Mouse (Mus musculus) left cerebral cortex, adult 2 months (tissue): Measurements from ENCODE around the gene Cmtr1. TPM values are rescaled to one million over a fixed set of nuclear protein-coding genes. Genes with fewer than 3 reads are reported as not detected.
"Not testable (repeated sequence)": the region's sequence is repeated elsewhere in the genome, so short reads cannot be mapped to it uniquely, and the experiment has no call there.

Experiments
- DNase-seq, 2 experiments: peaks; one replicate each; pipeline ENCODE4 v3.0.0; 2021 to 2022; ENCODE audit warnings: low spot score in 2 of 2, mixed read lengths in 1 of 2; ENCODE audit errors: extremely low spot score in 1 of 2
- H3K27ac ChIP-seq: fragments of 200-600 bp; 2 replicates; pipeline ENCODE4 v1.8.1; 2022
- H3K4me3 ChIP-seq: fragments of 200-600 bp; 2 replicates; pipeline ENCODE4 v1.8.1; 2022
- CTCF ChIP-seq: fragments of 200-600 bp; IDR thresholded peaks from 2 replicates; pipeline ENCODE4 v1.8.1; 2022; ENCODE audit warnings: antibody characterized with exemption, mild to moderate bottlenecking, moderate library complexity
- intact Hi-C: fragments of 180-260 bp; cut with DNase I; formaldehyde crosslinking; loops from one replicate; pipeline ENCODE4 v1.15.1; 2025
- total RNA-seq, 2 experiments: library from RNA; stranded (reverse); gene quantifications; 2 replicates each; pipeline ENCODE4 v1.2.3; 2021

Gene Cmtr1
- total RNA-seq, 2 experiments from 2014 or later: 107 to 132 TPM

GRCm38 (mm10) chr17:29711076-29711744 is 50.8 kb downstream of the Cmtr1 start:
- peak in 1 of 2 experiments; percentile 27 for DNase-seq
- no peak overlapping the region for H3K4me3 ChIP-seq
- intact Hi-C loops: no loop called here
- H3K27ac ChIP-seq: no peak overlapping the region
- no peak for TF ChIP-seq CTCF

DNA sequence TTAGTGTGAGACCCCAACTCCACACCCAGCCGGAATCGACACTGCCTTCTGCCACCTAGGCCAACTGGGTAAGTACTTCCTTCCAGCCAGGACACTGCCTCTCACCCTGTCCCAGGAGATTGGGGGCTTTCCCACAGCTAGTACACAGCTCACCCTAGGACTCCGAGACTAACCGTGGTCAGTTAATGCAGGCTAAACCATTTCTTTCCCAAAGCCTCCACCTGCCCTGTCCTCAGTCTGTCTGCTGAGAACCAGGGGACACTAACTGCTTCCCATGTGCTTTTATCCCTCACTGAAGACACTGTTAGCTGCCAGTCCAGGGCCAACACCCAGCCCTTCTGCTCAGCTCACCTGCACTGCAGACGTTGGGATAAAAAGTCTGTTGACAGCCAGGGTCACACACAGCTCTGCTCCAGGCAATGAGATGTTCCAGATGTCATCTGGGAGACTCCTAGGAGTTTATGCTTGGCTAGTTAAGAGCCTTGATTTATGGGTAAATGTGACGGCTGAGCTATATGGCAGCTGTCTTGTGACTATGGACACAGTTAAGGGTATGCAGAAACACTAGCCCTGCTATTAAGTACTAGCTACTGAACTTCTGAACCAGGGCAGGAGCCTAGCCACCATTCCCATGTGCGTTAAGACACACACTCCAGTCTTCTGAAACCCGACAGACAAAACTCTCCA is 51.5 kb downstream of the Cmtr1 start:
- no peak overlapping the region for H3K27ac ChIP-seq
- TF ChIP-seq CTCF: no peak
- DNase-seq: no peak
- intact Hi-C loops: no loop called here
- H3K4me3 ChIP-seq: no peak overlapping the region

GRCm38 (mm10) chr17:29712565-29712964 is 52.2 kb downstream of the Cmtr1 start:
- TF ChIP-seq CTCF: no peak
- H3K27ac ChIP-seq: no peak overlapping the region
- intact Hi-C loops: no loop called here
- DNase-seq: no peak
- H3K4me3 ChIP-seq: no peak overlapping the region

DNA sequence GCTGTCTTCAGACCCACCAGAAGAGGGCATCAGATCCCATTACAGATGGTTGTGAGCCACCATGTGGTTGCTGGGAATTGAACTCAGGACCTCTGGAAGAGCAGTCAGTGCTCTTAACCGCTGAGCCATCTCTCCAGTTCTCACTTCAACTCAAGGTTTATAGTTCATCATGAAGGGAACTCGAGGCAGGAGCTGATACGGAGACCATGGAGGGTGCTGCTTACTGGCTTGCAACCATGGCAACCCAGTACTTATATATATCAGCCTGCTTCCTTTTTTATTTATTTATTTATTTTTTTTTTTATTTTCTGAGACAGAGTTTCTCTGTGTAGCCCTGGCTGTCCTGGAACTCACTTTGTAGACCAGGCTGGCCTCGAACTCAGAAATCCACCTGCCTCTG is 53.3 kb downstream of the Cmtr1 start:
- H3K27ac ChIP-seq, intact Hi-C loops, DNase-seq, H3K4me3 ChIP-seq: not testable (repeated sequence)

DNA sequence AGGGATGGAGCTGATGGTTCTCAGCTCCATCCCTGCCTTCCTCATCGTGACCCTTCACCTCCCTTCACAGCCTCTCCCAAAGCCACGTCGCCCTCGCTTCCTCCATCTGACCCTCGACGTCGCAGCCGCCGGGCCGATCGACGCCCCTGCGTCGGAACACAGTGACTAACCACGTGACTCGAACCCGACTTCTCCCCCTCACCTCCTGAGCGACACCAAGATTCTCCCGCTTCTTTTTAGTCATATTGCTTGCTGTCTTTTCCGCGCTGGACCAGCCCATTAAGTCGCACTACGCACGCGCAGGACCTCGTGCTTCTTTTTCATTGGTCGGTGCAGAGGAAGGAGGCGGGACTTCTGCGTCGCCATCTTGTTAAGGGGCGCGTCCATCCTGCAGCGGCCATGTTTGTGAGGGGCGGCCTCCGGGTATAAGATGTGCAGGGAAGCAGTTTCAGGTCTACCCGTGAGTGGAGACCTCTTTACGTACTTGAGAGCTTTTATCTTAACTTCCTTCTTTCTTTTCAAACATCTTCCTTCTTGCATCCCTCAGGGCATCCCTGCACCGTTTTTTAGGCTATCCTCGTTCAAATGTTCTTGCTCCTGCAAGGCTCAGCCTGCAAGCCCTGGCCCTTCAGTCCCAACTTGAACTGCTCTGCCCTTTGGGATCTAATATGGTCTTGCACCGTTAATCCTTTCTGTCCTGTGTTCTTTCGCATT is 56.5 kb downstream of the Cmtr1 start, which contains the start of gene Ccdc167:
Gene Ccdc167, minus strand, starts transcription at position 313 of the 714 bp plus-strand sequence.
- DNase-seq: peak; percentile 95 to 96
- intact Hi-C loops: no loop called here
- Histone ChIP-seq H3K27ac (peak within 1 kb of the TSS; percentile 63), H3K4me3 (peak within 1 kb of the TSS; percentile 65)
- no peak for TF ChIP-seq CTCF

- H3K4me3 ChIP-seq: no peak overlapping the region
- intact Hi-C loops: no loop called here
- no peak for DNase-seq
- no peak for TF ChIP-seq CTCF
- no peak overlapping the region for H3K27ac ChIP-seq
Observed at GRCm38 (mm10) chr17:29718660-29719059, 58.3 kb downstream of the Cmtr1 start.

DNA sequence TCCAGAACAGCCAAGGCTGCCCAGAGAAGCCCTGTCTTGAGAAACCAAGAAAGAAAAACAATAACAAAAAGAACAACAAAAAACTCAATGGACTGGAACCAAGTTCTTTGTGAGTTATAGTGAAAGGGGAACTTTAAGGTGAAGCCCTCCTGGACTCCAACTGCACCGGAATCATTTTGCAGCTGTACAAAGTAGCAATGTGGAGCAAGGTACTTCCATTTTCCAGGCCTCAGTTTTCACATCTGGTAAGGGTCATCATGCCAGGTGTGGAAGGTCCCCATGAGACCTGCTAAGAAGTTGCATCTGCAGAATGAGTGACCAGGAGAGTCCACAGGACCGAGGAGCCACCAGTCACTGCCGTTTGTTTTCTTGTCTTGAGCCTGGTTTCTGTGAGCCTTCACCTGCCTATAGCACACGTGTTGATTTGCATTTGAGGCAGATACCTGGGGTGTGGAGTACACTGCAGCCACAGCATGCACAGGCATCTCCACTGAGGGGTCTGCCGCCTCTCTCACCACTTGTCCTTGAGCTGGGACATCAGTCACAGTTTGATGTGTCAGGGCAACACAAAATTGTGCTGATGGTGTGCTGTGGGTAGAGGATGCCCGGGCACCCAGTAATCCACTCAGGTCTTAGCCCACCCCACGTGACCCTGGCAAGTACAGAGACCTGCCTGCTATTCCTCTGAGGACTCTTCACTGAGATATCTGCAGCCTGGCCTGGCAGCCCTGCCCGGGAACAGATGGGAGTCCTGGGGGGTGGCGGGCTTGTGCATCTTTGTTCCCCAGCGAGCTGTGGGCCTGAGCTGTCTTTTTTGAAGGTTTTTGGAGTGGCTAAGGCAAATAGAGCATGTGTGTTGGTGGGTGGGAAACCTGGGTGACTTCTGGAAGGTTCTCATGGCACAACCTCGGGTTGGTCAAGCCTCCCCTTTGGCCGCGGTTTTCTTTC is 59.5 kb downstream of the Cmtr1 start:
- Histone ChIP-seq H3K4me3 (no peak overlapping the region), H3K27ac (no peak overlapping the region)
- DNase-seq: no peak
- TF ChIP-seq CTCF: no peak
- intact Hi-C loops: no loop called here

- Histone ChIP-seq H3K27ac (no peak overlapping the region), H3K4me3 (no peak overlapping the region)
- DNase-seq: no peak
- intact Hi-C loops: no loop called here
- no peak for TF ChIP-seq CTCF
Observed at GRCm38 (mm10) chr17:29720755-29721365, 60.5 kb downstream of the Cmtr1 start.

GRCm38 (mm10) chr17:29724610-29725009 is 64.2 kb downstream of the Cmtr1 start:
- H3K4me3 ChIP-seq: no peak overlapping the region
- intact Hi-C loops: no loop called here
- H3K27ac ChIP-seq: no peak overlapping the region
- no peak for DNase-seq
- no peak for TF ChIP-seq CTCF

GRCm38 (mm10) chr17:29725027-29725620 is 64.7 kb downstream of the Cmtr1 start:
- TF ChIP-seq CTCF: no peak
- no peak for DNase-seq
- intact Hi-C loops: no loop called here
- Histone ChIP-seq H3K4me3 (no peak overlapping the region), H3K27ac (no peak overlapping the region)

DNA sequence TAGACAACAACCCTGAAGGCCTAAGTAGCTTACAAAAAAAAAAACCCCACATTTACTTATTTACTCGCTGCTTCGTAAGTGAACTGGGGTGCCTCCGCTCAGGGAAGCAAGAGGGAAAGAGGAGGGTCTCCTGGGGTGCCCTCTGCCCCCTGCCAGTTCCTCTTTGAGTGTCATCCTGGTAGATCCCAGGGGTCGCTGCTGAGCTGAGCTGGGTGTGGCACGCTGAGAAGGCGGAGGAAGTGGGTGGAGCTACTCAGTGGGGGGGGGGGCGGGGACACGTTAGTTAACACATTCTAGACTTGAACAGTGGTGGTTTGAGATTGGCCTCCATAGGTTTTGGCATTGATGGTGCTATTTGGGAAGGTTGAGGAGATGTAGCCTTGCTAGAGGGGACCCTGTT is 67.7 kb downstream of the Cmtr1 start:
- no peak for DNase-seq
- H3K4me3 ChIP-seq: no peak overlapping the region
- no peak for TF ChIP-seq CTCF
- no peak overlapping the region for H3K27ac ChIP-seq
- intact Hi-C loops: no loop called here
